Mouse (Mus musculus) MN1 (cell line): ENCODE results near the gene Tnni2.

Source experiments
- DNase-seq: peaks from one replicate; pipeline ENCODE4 v3.0.0-alpha.2; 2016; ENCODE audit warnings: low spot score

The Tnni2 gene

DNA sequence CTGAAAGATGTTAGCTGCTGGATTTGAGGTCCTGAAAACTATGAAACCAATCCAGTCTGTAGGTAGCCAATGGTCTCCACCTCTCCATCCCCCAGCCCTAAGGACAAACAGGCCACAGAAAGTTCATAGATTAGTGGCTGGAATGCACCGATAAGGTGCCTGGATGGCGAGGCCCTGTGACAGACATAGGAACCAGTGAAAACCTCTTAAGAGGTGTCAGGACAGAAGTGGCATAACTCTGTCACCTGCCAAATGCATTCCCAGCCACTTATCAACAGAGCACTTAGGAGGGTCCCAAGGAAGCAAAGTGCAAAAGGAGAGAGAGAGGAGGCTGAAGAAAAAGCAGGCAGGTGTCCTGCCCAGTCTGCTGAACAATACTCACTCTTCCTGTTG lies 17.7 kb downstream of the Tnni2 start:
- no peak for DNase-seq

DNA sequence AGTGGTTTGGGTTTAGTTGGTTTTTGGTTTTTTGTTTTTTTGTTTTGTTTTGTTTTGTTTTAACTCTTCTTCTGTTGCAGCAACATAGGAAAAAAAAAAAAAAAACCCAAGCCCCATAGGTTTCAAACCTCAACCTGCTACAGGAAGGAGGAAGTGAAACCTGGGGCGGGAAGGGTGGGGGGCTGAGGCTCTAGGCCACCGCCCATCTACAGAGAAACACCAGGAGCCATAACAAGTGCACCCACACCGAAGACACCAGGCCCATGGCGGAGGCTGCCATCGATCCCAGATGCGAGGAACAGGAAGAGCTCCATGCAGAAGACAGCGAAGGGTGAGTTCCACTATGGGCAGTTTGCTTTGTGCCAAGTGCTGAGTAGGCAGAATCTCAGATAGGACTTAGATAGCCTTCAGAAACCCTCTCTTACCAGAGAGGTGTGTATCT lies 19.0 kb downstream of the Tnni2 start, which contains the start of gene Lsp1:
Lsp1 (plus strand) TSS at position 174 of the 442 bp plus-strand sequence.
- DNase-seq: no peak

DNA sequence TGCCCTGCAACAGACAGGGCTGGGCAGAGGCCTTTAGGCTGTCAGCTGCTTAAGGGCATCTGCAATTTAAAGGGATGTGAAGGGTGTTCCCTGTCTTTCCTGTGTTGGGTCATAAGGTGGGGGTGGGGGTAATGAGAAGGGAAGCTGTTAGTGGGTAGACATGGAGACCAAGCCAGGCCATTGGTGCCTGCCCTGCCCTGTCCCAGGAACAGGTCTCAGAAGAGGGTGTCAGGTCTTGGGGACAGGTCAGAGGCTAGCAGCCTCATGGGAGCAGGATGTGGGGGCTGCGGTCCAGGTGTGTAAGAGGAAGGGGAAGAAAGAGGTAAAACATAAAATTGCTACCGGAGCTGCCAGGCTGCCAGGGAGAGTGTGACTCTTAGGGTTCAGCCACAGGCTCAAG lies 19.8 kb downstream of the Tnni2 start:
- DNase-seq: no peak

DNA sequence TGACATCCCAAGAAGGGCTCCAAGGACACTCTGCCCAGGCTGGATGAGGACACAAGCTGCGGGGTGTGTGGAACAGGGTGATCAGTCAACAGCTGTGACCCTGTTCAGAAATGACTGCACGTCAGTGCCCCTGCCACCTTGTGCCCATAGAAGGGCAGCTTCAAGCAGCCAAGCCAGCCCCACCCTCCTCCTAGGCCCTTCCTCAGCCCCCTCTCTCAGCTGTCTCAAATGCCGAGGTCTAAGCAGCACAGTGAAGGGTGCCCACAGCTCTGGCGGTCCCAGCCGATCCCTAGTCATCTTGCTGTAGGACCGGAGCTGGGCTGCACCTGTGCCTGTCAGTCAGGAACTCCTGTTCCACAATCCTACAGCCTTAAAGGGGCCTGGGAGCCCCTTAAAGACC lies 20.6 kb downstream of the Tnni2 start:
- DNase-seq: no peak

DNA sequence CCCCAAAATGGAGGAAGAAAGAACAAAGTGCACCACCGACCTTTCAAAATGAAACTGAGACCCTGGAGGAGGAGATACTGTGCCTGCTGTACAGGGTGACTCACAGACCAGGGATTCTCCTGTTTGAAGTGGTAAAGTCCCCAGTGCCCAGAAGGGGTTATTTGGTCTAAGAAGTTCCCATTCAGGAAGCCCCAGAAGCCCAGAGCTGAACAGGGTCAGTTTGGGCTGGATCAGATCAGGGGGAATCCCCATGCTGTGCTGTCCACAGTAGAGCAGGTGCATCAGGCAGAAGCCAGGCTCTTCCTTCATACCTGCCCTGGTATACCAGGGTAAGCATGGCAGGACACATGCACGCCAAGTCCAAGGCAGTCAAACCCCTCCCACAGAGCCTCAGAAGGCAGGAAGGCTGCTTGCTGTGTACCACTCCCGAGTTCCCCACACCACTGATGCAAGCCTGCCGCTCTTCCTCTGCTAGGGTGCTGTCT lies 21.0 kb downstream of the Tnni2 start:
- DNase-seq: no peak

DNA sequence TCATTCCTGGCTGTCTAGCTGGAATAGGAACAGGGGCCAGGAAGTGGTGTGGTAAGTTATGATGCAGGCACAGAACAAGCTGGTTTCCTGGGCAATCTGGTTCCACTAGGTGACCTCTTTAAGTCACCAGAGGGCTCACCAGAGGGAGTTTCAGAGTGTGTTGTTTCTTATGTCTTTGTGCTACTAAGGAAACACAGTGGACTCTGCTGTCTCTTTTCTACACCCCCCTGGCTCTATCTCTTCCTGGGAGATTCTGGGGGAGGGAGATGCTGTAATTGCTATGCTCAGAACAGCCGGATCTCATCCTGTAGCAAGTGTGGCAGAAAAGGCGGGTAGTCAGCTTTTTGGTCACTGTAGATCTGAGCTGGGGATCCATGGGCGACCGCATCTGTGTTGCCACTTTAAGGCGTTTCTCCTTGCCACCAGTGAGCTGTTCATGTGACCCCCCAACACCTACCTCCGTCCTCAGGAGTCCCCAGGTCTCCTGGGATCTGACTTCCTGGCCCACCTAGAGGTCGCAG lies 28.6 kb downstream of the Tnni2 start:
- no peak for DNase-seq

DNA sequence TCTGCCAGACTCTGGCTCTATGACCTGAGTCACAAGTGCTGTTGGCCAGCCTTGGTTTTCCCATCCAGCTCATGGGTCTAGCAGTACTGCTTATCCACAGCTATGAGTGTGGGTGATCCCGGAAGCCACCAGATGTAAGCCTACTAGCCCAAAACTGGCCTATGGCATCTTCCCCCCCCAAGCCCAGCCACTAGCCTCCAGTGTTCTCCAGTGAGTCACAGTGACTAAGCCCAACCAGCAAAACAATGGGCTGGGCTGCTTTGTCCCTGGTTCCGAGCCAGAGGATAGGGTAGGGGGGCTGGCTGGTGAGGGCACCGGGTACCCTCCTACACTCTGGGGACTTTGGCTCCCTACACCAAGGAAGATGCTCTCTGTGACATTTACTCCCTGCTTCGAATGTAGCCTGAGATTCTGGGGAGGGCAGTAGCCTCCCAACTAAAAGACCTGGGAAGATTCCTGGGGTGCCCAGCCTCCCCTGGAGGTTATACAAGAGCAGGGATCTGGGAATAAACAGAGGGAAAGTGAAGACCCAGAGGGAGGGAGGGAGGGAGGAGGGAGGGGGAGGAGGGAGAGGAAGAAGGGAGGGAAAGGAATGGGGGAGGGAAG lies 29.3 kb downstream of the Tnni2 start:
- peak; percentile 81 for DNase-seq

DNA sequence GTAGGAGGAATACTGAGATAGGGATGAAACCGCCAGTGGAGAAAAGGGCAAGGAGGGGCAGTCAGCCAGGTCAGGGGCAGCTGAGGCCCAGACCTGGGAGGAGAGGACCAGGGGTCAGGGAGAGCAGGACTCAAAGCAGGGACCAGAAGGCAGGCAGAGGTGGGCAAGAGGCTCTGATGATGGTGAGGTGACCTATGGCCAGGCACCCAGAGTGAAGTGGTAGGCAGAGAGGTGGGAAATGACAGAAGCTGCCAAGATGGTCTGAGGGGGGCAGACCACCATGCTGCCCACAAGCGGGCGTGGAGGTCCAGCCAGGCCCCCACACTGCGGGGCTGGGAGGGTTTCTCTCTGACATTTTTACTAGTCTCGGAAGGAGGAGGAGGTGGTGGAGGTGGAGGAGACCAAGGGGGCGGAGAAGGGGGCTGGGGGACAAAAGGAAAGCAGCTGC lies 29.8 kb downstream of the Tnni2 start:
- DNase-seq: no peak

DNA sequence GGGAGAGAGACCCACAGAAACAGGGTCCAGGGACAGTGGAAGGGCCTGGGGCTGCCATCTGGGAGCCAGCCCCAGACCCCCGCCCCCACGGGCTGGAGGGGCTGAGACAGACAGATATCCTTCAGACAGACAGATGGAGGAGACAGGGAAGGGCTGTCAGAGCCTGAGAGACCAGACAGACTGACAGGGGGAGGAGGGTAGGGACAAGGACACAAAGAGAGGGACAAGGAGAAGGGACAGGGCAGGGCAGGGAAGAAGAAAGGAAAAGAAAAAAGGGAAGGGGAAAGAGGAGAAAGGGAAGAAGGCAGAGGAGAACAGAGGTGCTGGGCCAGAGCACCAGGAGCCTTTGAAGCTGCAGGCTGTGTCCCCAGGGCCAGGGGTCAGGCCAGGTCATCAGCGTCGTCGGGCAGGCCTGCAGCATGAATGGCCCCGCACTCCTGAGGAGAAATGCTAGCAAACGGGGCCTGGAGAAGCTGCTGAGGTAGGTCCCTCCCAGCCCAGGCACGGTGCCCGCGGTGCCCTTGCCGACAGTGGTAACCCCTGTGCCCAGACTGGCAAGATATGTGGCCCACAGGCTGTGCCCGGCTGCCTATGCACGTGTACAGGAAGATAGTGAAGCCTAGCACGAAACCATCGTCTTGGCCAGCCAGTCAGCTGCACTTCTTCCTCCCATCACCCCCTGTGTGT lies 30.4 kb downstream of the Tnni2 start:
- peak; percentile 24 for DNase-seq

DNA sequence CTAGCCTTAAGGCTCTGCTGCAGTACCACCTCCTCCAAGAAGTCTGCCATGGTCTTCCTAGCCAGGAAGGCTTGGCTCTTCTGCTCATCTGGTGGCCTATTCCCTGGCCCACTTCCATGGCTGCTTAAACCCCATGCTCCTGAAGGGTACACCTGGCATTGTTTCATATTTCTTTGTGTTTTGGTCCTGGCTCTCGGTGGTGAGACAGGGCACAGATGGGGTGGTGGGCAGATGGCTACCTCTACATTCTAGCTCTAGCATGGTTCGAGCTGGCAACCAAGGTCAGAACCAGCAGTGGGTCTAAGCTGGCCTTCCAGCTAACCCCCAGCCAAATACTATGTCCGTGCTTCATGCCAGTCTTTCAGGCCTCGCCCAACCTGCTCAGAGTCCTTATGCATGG lies 31.3 kb downstream of the Tnni2 start:
- DNase-seq: no peak

DNA sequence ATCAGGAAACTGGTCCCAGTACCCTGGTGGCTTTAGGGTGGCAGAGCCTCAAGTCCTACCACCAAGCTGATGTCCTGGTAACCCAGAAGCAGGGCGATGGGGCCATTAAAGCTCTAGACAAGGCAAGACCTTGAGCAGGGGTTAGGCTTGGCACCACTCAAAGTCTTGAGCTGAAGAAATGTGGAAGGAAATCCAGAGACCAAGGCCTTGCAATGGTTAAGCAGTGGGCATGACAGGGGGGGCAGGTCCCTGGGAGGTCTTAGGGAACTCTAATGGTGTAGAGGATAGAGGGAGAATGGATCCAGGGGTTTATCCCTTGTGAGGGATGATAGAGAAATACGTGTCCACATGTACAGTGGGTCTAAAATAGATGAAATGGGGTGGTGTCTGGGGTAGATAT lies 31.9 kb downstream of the Tnni2 start:
- no peak for DNase-seq

DNA sequence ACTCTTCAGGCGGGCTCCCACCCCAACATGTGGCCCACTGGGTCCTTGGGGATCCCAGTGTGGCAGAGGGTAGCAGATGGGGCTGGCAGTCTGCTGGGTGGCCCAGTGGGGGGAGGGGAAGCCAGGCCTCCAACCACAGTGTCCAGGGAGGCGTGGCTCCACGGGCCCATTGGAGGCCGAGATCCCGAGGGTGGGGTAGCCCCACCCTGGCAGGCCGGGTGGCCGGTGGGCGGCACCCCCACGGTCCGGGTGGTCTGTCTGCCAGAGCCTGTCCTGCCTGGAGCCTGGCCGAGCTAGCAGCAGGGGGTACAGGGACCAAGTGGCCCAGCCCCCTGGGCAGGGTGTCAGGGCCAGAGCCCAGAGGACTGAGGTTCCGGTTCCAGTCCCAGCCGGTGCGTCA lies 33.2 kb downstream of the Tnni2 start:
- DNase-seq: no peak

DNA sequence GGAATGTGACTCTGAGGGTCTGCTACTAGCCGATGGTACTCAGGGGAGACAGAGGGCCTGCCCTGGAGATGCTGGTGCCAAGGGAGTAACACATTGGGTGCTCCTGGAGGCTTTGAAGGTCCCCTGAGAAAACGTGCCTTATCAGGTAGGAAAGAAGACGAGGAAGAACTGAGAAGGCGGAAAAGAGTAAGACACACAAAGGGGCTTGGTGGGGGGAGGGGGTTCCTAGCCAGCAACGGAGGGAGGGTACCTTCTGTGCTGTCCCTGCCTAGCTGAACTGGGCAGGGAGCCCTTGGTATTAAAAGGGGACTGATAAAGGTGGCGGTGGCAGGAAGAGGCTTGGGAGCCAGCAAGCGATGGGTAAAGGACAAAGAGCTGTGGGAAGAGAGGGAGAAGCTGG lies 34.0 kb downstream of the Tnni2 start:
- no peak for DNase-seq

DNA sequence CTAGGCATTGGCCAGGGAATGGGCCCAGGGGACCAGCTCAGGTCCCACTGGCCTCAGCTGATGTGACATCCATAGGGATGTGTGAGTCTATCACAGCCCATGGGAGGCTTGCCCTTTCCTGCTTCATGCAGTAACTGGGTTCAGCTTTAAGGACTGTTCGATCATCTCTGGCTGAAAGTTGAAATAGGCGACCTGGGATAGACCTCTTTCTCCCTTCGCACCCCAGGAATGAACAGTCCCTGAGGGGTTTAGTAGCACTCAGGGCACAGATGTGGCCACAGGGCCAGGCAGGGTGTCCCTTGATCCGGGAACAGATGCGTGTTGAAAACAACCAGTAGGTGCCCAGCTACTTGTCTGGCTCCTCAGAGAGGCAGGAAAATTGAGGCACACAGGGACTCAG lies 34.7 kb downstream of the Tnni2 start:
- no peak for DNase-seq

DNA sequence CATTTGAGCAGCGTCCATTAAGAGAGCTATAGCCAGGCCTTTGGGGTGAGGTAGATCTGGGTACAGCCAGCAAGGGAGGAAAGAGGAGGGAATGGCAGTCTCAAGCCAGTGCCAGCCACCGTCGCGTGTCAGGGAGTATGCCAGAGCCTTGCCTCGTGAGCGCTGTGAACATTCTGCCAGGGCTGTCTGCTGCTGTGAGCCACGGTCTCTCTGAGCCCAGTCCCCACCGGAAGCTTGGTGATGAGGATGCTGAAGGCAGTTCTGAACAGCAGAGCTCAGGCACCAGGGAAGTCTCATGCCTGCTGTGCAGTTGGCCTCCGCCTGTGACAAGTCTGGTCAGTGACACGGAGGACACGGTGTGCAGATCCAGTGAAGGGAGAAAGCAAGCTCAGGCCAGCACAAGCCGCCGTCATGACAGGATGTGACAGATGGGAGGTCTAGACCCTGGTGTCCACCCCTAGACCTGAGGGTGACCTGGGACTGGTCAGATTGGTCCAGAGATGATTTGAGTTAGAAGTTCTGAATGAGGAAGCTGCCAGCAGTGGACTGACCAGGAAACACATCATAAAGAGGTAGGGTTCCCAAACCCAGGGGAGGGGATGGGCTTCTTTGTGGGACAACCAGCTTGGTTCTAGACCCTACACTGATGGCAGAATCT lies 35.3 kb downstream of the Tnni2 start:
- DNase-seq: no peak

DNA sequence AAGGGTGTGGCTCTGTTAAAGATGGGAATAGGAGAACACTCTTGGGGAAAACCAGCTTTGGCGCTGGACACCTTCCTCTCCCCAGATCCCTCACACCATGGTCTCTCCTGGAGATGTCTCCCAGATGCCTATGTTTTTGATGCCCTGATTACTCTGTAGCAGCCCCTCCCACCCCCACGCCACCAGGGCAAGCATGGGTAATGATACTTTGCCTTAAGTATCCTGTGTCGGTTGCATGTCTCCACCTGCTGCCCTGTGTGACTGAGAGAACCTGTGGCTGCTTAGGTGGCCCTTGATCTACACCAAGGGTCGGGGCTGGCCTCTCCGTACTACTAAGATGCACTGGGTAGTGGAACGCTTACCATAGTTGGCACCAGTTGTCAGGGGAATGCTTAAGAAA lies 36.4 kb downstream of the Tnni2 start:
- no peak for DNase-seq

DNA sequence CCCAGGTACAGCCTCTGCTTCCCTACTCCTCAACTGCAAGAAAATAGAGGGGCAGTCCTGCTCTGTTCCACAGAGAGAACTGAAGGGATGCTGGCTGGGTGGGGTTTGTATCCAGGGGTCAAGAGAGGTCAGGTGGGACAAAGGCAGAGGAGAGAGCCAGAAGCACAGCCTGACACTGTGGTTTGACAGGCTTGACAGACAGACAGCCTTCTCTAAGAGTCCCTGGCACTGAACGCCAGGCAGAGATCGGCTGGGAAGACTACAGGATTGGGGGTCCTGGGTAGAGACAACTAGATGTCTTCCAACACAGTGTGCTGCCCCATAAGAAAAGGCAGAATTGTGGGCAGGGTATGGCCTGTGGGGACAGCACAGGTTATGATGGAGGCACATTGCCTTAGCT lies 37.0 kb downstream of the Tnni2 start:
- no peak for DNase-seq

DNA sequence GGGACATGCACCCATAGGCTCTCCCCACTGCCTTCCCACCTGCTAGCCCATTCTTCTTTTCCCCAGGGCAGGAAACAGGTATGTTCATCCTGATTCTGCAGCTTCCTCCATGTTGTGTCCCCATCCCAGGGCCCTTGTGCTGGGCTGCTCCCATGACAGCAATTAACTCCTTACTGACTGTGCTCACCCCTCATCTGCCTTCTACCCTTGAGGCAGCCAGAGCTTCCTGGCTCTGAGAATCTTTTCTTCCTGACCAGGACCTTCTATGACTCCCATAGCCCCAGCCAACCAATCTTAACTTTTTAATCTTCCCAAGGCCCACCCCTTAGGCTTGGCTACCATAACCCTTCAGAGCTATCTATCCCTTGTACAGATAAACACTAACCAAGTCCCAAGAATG lies 37.7 kb downstream of the Tnni2 start:
- DNase-seq: no peak

DNA sequence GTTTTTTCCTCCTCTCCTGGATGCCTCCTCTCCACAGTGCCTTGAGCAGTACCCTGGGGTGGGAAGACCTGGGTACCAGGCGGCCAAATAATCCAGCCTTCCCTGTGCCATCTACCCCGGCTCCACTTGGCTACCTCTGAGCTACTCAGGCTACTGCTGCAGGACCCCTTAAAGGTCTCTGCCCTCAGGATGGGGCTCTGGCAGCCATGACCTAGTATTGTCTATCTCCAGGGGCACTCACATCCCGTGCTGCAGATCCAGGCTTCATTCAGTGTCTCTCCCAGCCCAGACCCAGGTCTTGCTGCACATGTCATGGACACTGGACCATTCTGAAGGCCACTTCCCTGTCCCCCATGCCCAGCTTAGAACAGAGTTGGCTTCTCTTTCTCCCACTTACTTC lies 38.3 kb downstream of the Tnni2 start:
- no peak for DNase-seq

DNA sequence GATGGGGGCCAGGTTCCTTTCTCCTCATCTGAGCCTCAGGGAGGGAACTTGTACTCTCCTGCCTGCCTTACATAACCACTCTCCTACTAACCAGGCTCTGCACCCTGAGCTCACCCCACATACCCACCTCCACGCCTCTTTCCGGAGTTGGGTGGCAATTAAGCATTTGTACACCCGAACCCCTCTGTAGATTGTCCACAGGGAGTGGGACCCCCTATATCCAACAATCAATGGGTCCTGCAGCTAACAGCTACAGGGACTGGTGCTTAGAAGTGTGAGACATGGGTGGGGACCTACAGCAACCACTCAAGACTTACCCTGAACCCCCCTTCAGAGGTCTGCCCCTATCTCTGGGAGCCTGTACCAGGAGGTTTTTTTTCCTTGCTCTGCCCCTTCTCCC lies 39.1 kb downstream of the Tnni2 start:
- no peak for DNase-seq

DNA sequence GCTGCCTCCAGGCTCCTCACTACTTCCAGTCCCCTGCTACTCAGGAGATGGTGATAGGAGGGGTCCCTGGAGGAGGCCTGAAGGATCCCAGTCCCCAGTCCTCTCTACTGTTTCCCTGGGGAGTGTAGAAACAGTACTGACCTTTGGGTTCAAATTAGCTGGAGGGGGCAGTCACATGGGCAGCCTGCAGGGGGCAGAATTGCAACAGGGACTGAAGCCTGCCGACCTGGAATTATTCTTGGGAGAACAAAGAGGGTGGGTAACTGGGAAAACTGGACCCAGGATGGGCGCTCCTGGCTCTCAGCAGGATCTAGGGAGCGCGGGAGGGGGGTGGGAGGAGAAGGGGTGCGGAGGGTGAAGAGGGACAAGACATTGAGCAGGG lies 39.6 kb downstream of the Tnni2 start:
- peak; percentile 81 for DNase-seq

DNA sequence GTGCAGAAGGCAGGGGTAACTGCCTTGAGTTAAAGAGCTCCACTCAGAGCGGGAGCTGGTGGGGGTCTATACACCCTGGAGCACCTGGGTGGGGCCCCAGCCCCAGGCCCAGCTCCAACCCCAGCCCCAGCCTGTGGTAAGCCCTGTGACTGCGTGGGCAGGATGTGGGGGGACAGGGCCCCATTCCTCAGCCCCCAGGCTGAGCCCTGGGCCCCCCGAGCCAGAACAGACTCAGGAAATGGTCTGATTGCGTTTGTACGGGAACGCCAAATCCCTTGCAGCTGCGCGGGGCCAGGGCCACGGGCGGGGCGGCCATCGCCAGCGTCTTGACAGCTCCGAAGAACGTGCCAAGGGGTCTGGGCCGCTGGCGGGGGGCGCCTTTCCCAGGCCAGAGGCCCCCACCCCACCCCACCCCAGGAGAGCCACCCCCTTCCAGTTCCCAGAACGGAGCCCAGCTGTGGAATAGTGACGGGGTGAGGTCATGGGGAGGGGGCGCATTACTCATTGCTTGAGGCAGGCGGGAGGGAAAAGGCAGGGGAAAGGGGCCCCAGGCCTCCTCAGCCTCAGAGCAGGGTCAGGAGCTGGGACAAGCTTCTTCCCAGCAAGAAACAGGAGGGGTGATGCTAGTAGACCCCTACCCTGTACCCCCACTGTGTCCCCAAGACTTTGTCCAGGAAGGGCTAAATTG lies 40.1 kb downstream of the Tnni2 start:
- peak; percentile 51 for DNase-seq

DNA sequence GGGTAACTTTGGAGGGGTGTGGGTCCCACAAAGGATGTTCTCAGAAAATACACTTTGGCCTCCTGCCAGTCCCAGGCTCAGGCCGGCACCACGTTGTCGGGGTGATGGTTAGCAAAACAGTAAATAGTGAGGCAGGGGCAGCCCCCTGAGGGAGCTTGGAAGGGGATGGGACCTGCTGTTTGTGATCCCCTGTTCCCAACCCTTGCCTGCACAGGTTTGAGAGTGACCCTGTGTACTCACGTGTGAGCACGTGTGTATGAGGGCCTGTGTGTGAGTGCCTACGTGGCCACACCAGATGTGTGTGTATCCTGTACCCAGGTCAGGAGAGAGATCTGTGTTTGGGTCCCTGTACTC lies 40.6 kb downstream of the Tnni2 start:
- DNase-seq: peak; percentile 61
